Mouse (Mus musculus) embryonic facial prominence, embryonic 11.5 days (tissue): ENCODE results near the gene Otub1. TPM values are rescaled to one million over a fixed set of nuclear protein-coding genes. Genes with fewer than 3 reads are reported as not detected.

Source experiments
- ATAC-seq: fragments of 200-750 bp; cut with Nextera tagmentation; replicated peaks from 2 replicates; pipeline ENCODE4 v1.8.0; 2017; ENCODE audit warnings: low read depth; ENCODE audit not compliant: insufficient number of reproducible peaks, low FRiP score, low TSS enrichment
- DNase-seq: peaks from one replicate; pipeline ENCODE4 v3.0.0-alpha.2; 2015; ENCODE audit warnings: low spot score
- H3K27ac ChIP-seq: fragments of 300-500 bp; sonication (generic); replicated peaks from 2 replicates; pipeline ENCODE4 v1.5.1; 2014; ENCODE audit warnings: mild to moderate bottlenecking, low read depth, low read length, control low read depth
- H3K27me3 ChIP-seq: fragments of 300-500 bp; sonication (generic); 2 replicates; pipeline ENCODE4 v1.6.1; 2014; ENCODE audit warnings: mild to moderate bottlenecking, low read length, moderate library complexity, mixed read lengths; ENCODE audit not compliant: control insufficient read depth, insufficient read depth
- H3K36me3 ChIP-seq: fragments of 300-500 bp; sonication (generic); replicated peaks from 2 replicates; pipeline ENCODE4 v1.6.1; 2014; ENCODE audit warnings: low read depth, mild to moderate bottlenecking, low read length, moderate library complexity, mixed read lengths; ENCODE audit not compliant: control insufficient read depth, insufficient read depth
- H3K4me1 ChIP-seq: fragments of 300-500 bp; sonication (generic); 2 replicates; pipeline ENCODE4 v1.6.1; 2014; ENCODE audit warnings: low read length, mixed read lengths; ENCODE audit not compliant: control insufficient read depth, insufficient read depth
- H3K4me2 ChIP-seq: fragments of 300-500 bp; sonication (generic); 2 replicates; pipeline ENCODE4 v1.6.1; 2014; ENCODE audit warnings: low read depth, mild to moderate bottlenecking, control low read depth, low read length, moderate library complexity
- H3K4me3 ChIP-seq: fragments of 300-500 bp; sonication (generic); 2 replicates; pipeline ENCODE4 v1.5.1; 2014; ENCODE audit warnings: low read depth, low read length, control low read depth
- H3K9ac ChIP-seq: fragments of 300-500 bp; sonication (generic); replicated peaks from 2 replicates; pipeline ENCODE4 v1.6.1; 2014; ENCODE audit warnings: mild to moderate bottlenecking, control low read depth, low read length
- H3K9me3 ChIP-seq: fragments of 300-500 bp; sonication (generic); replicated peaks from 2 replicates; pipeline ENCODE4 v1.6.1; 2016; ENCODE audit warnings: mild to moderate bottlenecking, low read length, inconsistent platforms, mixed read lengths; ENCODE audit not compliant: control insufficient read depth
- WGBS: fragments of 180-500 bp; shearing (Covaris S2); extraction: QIAGEN DNeasy Blood & Tissue Kit; methylation state at CpG from one replicate; pipeline ENCODE4 v1.1.7; 2014; 5-methylcytosine and 5-hydroxymethylcytosine counted together
- polyA plus RNA-seq: library from polyadenylated mRNA; unstranded; fragments of >200 nt; fragmentation: Nextera tagmentation; extraction: Ambion mirVana; gene quantifications from 2 replicates; pipeline ENCODE4 v1.2.1, GENCODE M21; 2014

Gene Otub1
- polyA plus RNA-seq, 1 experiment from 2014 or later, result 217 TPM

DNA sequence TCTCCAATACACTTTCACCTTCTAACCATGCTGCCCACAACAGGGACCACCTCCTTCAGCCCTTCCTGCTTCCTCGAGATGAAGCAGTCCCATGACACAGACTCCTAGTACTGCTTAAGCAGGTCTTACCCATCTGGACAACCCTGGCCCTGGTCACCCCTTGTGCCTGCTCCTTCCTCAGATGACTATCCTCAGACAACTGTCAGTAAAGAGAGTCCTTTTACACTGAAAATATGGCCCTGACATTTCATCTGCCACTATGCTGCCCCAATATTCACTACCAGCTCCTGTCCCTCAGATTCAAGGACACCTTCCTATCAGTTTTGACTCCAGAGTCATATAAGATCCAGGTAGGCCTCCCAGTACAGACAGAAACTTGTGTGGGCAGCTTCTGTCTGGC lies 5.7 kb downstream of the Otub1 start:
- H3K36me3 ChIP-seq, result peaks cover 10% of the 10 kb centered on the region
- ATAC-seq (no peak), DNase-seq (no peak)
- no peak overlapping the region for H3K9ac ChIP-seq
- H3K4me1 ChIP-seq, result no peaks in the 10 kb centered on the region
- WGBS, result 64% methylated on average over 1 of the region's 1 CpGs
- no peaks in the 10 kb centered on the region for H3K9me3 ChIP-seq
- H3K4me3 ChIP-seq, result no peak overlapping the region
- H3K27me3 ChIP-seq, result no peaks in the 10 kb centered on the region
- H3K27ac ChIP-seq, result no peak overlapping the region
- H3K4me2 ChIP-seq, result no peak overlapping the region

DNA sequence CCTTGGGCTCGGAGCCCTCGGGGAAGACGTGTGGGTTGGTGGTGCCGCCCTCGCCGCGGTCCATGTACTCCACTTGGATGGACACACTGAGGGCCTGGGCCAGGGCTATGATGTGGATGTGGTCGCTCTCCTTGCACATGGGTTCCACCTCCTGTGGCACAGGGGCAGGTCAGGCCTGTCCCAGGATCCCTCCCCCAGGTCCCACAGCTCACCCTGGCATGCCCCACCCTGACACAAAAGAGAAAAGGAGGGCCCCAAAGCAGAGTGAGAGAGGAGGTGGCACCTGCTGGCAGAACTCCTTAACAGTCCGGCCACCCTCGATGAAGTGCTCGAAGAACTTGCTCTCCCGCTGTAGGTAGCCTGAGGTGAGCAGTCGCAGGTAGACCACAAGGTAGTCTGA lies 7.0 kb downstream of the Otub1 start:
- Histone ChIP-seq H3K4me3 (no peak overlapping the region), H3K27me3 (no peaks in the 10 kb centered on the region), H3K4me1 (no peaks in the 10 kb centered on the region), H3K9ac (no peak overlapping the region), H3K4me2 (no peak overlapping the region), H3K36me3 (peaks cover 10% of the 10 kb centered on the region), H3K9me3 (no peaks in the 10 kb centered on the region), H3K27ac (no peak overlapping the region)
- no peak for ATAC-seq
- WGBS, result 92% methylated on average over 13 of the region's 13 CpGs
- DNase-seq, result no peak

DNA sequence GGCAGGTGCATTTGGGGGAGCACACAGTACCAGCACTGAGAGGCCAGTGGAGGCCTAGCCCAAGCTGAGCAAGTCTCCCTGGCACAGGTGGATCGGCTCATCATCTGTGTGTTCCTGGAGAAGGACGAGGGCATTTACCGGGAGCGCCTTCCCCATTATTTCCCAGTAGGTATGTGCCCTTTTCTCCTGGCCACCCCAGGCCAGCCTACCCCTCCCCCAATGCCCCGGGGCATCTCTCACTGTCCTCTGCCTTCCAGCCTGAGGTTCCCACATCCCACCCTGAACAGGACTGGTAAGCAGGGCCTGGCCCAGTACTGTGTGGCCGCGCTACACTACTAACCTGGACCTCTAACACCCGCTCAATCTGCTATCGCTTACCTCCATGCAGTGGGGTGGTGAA lies 8.7 kb downstream of the Otub1 start:
- Histone ChIP-seq H3K4me2 (no peak overlapping the region), H3K9me3 (no peaks in the 10 kb centered on the region), H3K27me3 (no peaks in the 10 kb centered on the region), H3K27ac (no peak overlapping the region), H3K4me3 (no peak overlapping the region), H3K9ac (no peak overlapping the region), H3K36me3 (peaks cover 10% of the 10 kb centered on the region), H3K4me1 (no peaks in the 10 kb centered on the region)
- DNase-seq, result no peak
- WGBS, result 86% methylated on average over 9 of the region's 9 CpGs
- ATAC-seq, result no peak

DNA sequence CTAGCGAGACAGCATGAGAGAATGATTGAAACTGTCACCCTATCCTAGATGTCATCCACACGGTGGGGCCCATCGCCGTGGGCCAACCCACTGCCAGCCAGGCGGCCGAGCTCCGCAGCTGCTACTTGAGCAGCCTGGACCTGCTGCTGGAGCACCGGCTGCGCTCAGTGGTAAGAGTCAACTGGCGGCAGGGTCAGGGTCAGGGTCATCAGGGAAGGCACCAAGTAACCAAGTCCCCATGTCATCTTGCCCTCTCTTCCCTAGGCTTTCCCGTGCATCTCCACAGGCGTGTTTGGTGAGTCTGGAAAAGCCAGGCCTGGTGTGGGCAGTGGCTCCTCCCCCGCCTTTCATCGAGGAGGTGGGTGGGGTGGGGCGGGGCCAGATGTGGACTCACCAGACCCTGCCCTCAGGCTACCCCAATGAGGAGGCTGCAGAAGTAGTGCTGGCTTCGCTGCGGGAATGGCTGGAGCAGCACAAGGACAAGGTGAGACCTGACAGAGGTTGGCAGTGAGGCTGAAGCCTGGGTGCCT lies 9.3 kb downstream of the Otub1 start:
- no peak overlapping the region for H3K27ac ChIP-seq
- no peak overlapping the region for H3K4me2 ChIP-seq
- H3K36me3 ChIP-seq, result peaks cover 10% of the 10 kb centered on the region
- H3K27me3 ChIP-seq, result no peaks in the 10 kb centered on the region
- DNase-seq (peak; percentile 72), ATAC-seq (peak; percentile 39; the same call in 1 of the 2 replicates)
- 9% methylated on average over 17 of the region's 17 CpGs for WGBS
- H3K4me3 ChIP-seq, result no peak overlapping the region
- H3K4me1 ChIP-seq, result no peaks in the 10 kb centered on the region
- no peak overlapping the region for H3K9ac ChIP-seq
- no peaks in the 10 kb centered on the region for H3K9me3 ChIP-seq

DNA sequence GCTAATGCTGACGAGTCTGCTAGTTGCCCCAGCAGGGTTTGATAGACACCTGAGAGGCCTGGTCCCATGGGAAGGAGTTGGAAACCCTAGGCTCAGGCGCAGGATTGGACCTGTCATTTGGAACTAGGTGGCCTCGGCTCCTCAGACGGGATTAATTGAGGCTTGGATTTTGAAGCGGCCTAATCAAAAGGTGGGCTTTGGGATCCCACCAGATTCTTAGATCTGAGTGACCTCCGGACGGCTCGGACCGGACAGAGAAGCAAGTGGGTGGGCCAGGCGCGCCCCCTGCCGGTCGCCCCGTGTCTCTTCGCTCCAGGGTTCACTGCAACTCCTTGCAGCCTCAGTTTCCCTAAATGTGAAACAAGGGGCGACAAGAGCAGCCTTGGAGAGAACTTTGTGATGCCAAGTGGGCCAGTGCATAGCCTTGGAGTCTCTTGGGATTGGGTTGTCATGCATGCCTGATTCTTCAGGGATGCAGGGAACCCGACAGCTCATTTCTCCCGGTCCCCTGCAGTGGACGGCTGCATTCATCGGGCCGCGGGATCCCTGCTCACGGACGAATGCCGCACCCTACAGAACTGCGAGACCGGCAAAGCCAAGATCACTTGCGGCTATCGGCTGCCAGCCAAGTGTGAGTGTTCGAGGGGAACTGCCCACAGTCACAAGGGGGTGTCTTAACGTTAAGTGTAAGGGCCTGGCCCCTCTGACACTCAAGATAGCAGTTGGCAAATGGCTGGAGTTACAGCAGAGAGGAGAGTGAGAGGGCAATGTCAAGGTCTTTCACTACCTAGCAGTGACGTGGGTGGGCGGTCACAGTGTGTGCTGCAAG lies 10.0 kb downstream of the Otub1 start:
- no peak overlapping the region for H3K4me2 ChIP-seq
- no peak overlapping the region for H3K4me3 ChIP-seq
- H3K9ac ChIP-seq, result no peak overlapping the region
- DNase-seq (peak; percentile 67), ATAC-seq (peak; percentile 7)
- no peaks in the 10 kb centered on the region for H3K4me1 ChIP-seq
- no peak overlapping the region for H3K27ac ChIP-seq
- 16% methylated on average over 33 of the region's 33 CpGs for WGBS
- peaks cover 10% of the 10 kb centered on the region for H3K36me3 ChIP-seq
- H3K27me3 ChIP-seq, result no peaks in the 10 kb centered on the region
- H3K9me3 ChIP-seq, result no peaks in the 10 kb centered on the region

DNA sequence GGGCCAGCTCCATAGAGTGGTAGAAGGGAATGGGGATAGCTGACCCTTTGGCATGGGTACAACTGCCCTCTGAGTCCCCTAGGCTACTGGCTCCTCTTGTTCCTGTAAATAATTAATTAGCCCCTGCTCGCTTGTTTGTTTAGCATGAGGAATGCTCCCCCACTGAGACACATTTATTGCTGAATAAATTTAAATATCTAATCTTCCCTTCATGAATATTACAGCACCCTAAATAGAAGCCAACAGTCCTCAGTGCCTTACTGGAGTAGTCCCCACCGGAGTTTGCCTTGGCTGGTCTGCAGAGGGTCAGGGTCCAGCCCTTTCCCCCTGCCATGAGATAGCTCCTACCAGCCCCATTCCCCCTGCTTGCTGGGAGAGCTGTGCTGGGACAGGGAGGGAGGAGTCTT lies 13.6 kb downstream of the Otub1 start:
- DNase-seq, result no peak
- no peaks in the 10 kb centered on the region for H3K9me3 ChIP-seq
- 60% methylated on average over 2 of the region's 2 CpGs for WGBS
- no peaks in the 10 kb centered on the region for H3K36me3 ChIP-seq
- ATAC-seq, result no peak
- H3K4me2 ChIP-seq, result no peak overlapping the region
- no peak overlapping the region for H3K4me3 ChIP-seq
- no peaks in the 10 kb centered on the region for H3K4me1 ChIP-seq
- H3K9ac ChIP-seq, result no peak overlapping the region
- no peak overlapping the region for H3K27ac ChIP-seq
- H3K27me3 ChIP-seq, result no peaks in the 10 kb centered on the region

DNA sequence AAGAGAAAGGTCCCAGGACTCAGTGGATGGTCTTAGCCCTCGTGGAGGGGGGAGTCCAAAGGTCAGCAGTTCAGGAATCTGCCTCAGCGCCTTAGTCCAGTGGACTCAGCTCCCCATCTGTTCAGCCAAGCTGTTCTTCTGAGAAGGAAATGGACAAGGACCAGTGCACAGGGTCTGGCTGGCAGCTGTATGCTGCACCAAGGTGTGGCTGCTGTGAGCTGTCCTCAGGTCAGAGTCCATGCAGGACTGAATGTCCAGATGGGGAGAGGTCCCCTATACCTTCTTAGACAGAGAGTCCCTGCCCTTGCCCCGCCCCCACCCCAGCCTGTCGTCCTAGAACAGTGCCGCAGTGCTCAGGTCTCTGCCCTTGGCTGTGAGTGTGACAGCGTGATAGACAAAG lies 14.5 kb downstream of the Otub1 start:
- Histone ChIP-seq H3K27me3 (no peaks in the 10 kb centered on the region), H3K36me3 (no peaks in the 10 kb centered on the region), H3K4me3 (no peak overlapping the region), H3K4me2 (no peak overlapping the region), H3K27ac (no peak overlapping the region), H3K9me3 (no peaks in the 10 kb centered on the region), H3K9ac (no peak overlapping the region), H3K4me1 (no peaks in the 10 kb centered on the region)
- ATAC-seq (0 out of 2 replicates have a peak, but pooled peaks have one; percentile 16), DNase-seq (no peak)
- WGBS, result 42% methylated on average over 6 of the region's 6 CpGs

DNA sequence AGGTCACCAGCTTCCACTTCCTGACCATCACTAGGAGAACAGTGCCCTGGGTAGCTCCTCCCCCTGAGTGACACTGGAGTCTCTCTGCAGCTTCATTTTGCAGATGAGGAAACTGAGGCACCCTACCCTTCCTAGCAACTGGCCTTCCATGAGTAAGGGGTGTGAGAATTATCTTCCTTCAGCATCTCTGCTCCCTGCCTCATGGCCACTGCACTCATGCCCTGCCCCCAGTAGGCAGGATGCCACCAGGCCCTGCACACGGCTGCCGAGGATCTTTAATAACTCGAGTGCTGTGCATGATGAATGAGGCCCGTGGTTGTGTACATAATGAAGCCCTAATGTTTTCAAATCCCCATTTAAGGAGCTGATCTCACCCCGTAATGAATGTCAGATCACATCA lies 15.1 kb downstream of the Otub1 start:
- Histone ChIP-seq H3K27ac (no peak overlapping the region), H3K9me3 (no peaks in the 10 kb centered on the region), H3K4me3 (no peak overlapping the region), H3K4me2 (no peak overlapping the region), H3K4me1 (peaks cover under 1% of the 10 kb centered on the region; the same call in 1 of the 2 replicates), H3K27me3 (0 out of 2 replicates have a peak, but pooled peaks cover under 1% of the 10 kb centered on the region), H3K9ac (no peak overlapping the region), H3K36me3 (no peaks in the 10 kb centered on the region)
- ATAC-seq, result no peak
- no peak for DNase-seq
- WGBS, result 63% methylated on average over 5 of the region's 5 CpGs
